Mouse (Mus musculus): ENCODE measurements around the gene Hmg20a. TPM values are rescaled to one million over a fixed set of nuclear protein-coding genes. Genes with fewer than 3 reads are reported as not detected.

The Hmg20a gene
- polyA plus RNA-seq, 1 experiment from 2014 or later = 12.9 TPM

DNA sequence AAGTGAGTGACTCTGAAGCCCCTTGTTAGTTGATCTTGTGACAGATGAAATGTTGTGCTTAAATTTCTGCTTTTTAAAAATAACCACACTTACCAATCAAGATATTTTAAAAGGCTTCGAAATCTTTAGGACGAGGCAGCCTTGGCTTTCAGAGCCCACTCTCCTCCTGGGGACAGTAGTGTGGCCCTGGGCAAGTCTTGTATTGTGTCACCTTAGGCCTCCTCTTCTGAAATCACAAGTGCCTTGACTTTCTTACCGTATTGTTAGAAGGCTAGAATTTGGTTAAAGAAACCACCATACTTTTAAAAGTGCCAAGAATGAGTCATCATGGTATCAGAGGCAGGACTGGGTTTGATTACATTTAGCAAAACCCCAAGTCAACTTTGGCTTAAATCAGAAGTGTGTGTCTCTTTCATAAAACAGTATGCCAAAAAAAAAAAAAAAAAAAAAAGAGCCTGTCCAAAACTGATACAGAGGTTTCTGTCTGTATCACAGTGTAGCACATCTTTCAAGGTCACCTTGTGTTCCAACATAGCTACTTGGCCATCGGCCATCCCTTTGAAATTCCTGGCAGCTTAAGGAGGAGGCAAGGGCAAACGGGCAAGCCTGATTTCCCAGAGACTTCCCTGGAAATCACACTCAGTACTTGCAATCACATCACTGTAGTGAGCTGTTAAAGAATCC lies 78.9 kb downstream of the Hmg20a start:
- H3K27me3 ChIP-seq (replicated peaks; ENCODE audit: control insufficient read depth, insufficient read depth, low read length) = no peaks in the 10 kb centered on the region
- H3K9me3 ChIP-seq (ENCODE audit: control insufficient read depth) = no peaks in the 10 kb centered on the region
- 80% methylated on average over 5 of the region's 5 CpGs for WGBS
- TF ChIP-seq CTCF (IDR thresholded peaks at IDR 0.05; ENCODE audit: low read depth) = no peak
- no peak overlapping the region for H3K4me2 ChIP-seq (replicated peaks; ENCODE audit: low read depth)
- H3K4me3 ChIP-seq (ENCODE audit: low read depth, low read length) = no peak overlapping the region
- no peak overlapping the region for H3K9ac ChIP-seq (ENCODE audit: low read depth, low read length)
- H3K27ac ChIP-seq (ENCODE audit: low read depth, low read length) = no peak overlapping the region
- ATAC-seq = no peak
- H3K4me1 ChIP-seq (replicated peaks; ENCODE audit: control insufficient read depth, insufficient read depth, low read length) = no peaks in the 10 kb centered on the region; the same call in 1 of the 2 replicates
- H3K36me3 ChIP-seq (ENCODE audit: control insufficient read depth, insufficient read depth) = peaks cover 12% of the 10 kb centered on the region; the same call in 1 of the 2 replicates

DNA sequence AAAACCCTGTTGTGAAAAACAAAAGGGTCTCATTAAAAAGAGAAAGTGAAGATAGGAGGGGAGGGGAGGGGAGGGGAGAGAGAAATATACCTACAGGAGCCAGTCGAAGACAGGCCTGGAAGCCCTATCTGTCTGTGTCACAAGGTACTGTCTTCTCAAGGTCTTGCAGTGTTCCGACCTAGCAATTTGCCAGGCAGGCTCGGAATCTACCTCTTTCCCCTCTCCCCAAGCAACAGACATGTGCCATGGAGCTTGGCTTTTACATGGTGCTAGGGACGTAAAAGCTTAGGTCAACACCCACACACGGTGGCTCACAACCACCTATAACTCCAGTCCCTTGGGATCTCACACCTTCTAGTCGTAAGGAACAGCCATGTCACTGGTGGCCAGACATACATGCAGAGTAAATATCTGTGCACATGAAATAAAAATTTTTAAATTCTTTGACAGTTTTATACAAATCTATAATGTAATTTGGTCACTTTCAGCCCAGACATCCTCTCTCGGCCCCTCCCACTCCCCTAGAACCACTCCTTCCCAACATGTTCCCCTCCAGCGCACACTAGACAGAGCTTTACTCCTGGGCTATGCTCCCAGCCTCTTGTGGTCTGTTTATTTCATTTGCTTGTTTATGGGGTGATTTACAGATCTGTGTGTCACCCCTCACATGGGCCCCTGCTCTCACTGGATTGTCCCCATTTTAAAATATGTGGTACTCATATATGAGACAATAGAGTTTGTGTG lies 81.1 kb downstream of the Hmg20a start:
- Histone ChIP-seq H3K9ac (ENCODE audit: low read depth, low read length) (no peak overlapping the region), H3K4me3 (ENCODE audit: low read depth, low read length) (no peak overlapping the region), H3K27me3 (replicated peaks; ENCODE audit: control insufficient read depth, insufficient read depth, low read length) (no peaks in the 10 kb centered on the region), H3K36me3 (ENCODE audit: control insufficient read depth, insufficient read depth) (peaks cover 9% of the 10 kb centered on the region; the same call in 1 of the 2 replicates), H3K4me2 (replicated peaks; ENCODE audit: low read depth) (no peak overlapping the region), H3K4me1 (replicated peaks; ENCODE audit: control insufficient read depth, insufficient read depth, low read length) (no peaks in the 10 kb centered on the region; the same call in 1 of the 2 replicates), H3K9me3 (ENCODE audit: control insufficient read depth) (no peaks in the 10 kb centered on the region), H3K27ac (ENCODE audit: low read depth, low read length) (no peak overlapping the region)
- 81% methylated on average over 8 of the region's 8 CpGs for WGBS
- no peak for TF ChIP-seq CTCF (IDR thresholded peaks at IDR 0.05; ENCODE audit: low read depth)
- no peak for ATAC-seq

DNA sequence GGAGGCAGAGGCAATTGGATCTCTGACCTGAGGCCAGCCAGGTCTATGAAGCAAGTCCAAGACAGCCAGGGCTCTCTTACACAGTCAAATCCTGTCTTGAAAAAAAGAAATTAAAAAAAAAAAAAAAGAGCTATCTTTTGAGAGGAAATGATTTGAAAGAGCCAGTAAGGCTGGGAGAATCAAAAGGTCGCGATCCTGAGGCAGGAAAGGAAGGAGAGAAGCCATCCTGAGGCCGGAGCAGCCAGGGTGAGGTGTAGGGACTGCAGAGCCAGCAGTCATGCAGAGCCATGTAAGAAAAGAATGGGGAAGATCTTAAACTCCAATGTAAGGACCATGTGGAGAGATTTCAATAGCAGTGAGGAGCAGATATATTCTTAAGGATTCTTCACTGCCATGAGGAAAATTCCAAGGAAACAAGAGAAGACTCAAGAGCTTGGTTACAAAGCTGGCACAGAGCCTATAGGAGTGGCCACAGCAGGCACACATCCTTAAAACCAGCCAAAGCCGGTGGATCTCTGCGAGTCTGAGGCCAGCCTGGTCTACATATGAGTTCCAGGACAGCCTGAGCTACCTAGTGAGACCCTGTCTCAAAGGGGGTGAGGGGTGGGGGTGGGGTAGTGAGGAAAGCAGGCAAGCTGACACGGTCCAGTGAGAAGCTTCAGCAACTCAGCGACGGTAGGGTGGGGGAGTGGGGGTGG lies 82.6 kb downstream of the Hmg20a start:
- Histone ChIP-seq H3K36me3 (ENCODE audit: control insufficient read depth, insufficient read depth) (peaks cover 4% of the 10 kb centered on the region; the same call in 1 of the 2 replicates), H3K4me1 (replicated peaks; ENCODE audit: control insufficient read depth, insufficient read depth, low read length) (no peaks in the 10 kb centered on the region; the same call in 1 of the 2 replicates), H3K27me3 (replicated peaks; ENCODE audit: control insufficient read depth, insufficient read depth, low read length) (no peaks in the 10 kb centered on the region), H3K4me3 (ENCODE audit: low read depth, low read length) (no peak overlapping the region), H3K4me2 (replicated peaks; ENCODE audit: low read depth) (no peak overlapping the region), H3K27ac (ENCODE audit: low read depth, low read length) (no peak overlapping the region), H3K9me3 (ENCODE audit: control insufficient read depth) (no peaks in the 10 kb centered on the region), H3K9ac (ENCODE audit: low read depth, low read length) (no peak overlapping the region)
- no peak for TF ChIP-seq CTCF (IDR thresholded peaks at IDR 0.05; ENCODE audit: low read depth)
- WGBS = 68% methylated on average over 8 of the region's 8 CpGs
- no peak for ATAC-seq

DNA sequence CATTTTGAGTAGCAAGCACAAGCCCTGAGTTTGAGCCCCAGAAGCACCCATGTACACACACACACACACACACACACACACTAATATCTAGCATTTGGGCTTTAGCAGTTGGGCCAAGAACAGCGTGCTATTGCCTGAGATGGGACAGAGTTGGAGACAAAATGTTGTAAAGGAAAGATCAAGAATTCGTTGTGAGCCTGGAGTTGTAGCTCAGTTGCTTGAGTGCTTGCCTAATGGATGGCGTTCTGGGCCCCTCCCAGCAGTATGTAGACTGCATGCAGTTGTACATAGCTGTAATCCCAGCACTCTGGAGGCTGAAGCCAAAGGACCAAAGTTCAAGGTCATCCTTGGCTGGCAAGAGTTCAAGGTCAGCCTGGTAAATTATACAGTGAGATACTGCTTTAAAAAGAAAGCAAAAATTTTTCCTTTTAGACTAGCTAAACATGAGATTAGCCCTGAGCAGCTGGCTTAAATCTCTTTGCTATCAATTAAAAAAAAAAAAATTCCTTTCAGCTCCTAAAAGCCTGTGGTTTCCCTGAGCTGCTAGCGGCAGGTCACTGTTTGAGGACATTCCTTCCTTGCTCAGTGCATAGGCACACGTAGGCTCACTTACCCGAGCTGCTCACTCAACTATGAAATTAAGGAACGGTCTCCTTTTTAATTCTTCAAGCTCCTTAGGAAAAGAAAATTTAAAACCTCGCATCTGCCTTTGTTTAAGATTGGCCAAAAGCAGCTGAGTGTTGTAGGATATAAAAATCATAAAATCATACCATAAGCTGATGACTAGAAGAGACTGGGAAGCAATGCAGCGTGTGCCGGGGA lies 83.5 kb downstream of the Hmg20a start:
- Histone ChIP-seq H3K9ac (ENCODE audit: low read depth, low read length) (no peak overlapping the region), H3K36me3 (ENCODE audit: control insufficient read depth, insufficient read depth) (no peaks in the 10 kb centered on the region), H3K9me3 (ENCODE audit: control insufficient read depth) (no peaks in the 10 kb centered on the region), H3K27ac (ENCODE audit: low read depth, low read length) (no peak overlapping the region), H3K27me3 (replicated peaks; ENCODE audit: control insufficient read depth, insufficient read depth, low read length) (no peaks in the 10 kb centered on the region), H3K4me2 (replicated peaks; ENCODE audit: low read depth) (no peak overlapping the region), H3K4me1 (replicated peaks; ENCODE audit: control insufficient read depth, insufficient read depth, low read length) (no peaks in the 10 kb centered on the region; the same call in 1 of the 2 replicates), H3K4me3 (ENCODE audit: low read depth, low read length) (no peak overlapping the region)
- ATAC-seq = no peak
- TF ChIP-seq CTCF (IDR thresholded peaks at IDR 0.05; ENCODE audit: low read depth) = no peak
- 54% methylated on average over 10 of the region's 10 CpGs for WGBS

DNA sequence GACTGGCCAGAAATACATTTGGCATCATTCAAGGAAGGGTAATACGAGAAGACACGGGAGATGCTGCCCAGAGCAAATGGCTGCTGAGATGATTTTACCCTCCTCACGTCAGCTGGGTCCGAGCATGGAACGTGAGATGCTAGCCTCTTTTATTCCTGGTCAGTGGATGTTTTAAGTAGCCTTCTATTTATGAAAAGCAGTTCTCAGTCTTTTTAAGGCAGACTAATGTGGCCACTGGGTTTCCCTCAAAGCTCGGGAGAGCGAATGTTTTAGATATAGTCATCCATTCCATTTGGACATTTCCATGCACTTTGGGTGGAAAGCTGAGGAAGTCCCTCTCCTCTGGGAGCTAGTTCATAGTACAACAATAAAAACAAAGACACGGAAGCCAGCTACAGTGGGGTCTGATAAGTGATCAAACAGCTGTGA lies 84.1 kb downstream of the Hmg20a start:
- H3K4me1 ChIP-seq (replicated peaks; ENCODE audit: control insufficient read depth, insufficient read depth, low read length) = no peaks in the 10 kb centered on the region; the same call in 1 of the 2 replicates
- WGBS = 51% methylated on average over 8 of the region's 8 CpGs
- H3K4me2 ChIP-seq (replicated peaks; ENCODE audit: low read depth) = no peak overlapping the region
- no peak overlapping the region for H3K9ac ChIP-seq (ENCODE audit: low read depth, low read length)
- no peak overlapping the region for H3K4me3 ChIP-seq (ENCODE audit: low read depth, low read length)
- no peak for TF ChIP-seq CTCF (IDR thresholded peaks at IDR 0.05; ENCODE audit: low read depth)
- no peak overlapping the region for H3K27ac ChIP-seq (ENCODE audit: low read depth, low read length)
- H3K36me3 ChIP-seq (ENCODE audit: control insufficient read depth, insufficient read depth) = no peaks in the 10 kb centered on the region
- no peaks in the 10 kb centered on the region for H3K9me3 ChIP-seq (ENCODE audit: control insufficient read depth)
- no peaks in the 10 kb centered on the region for H3K27me3 ChIP-seq (replicated peaks; ENCODE audit: control insufficient read depth, insufficient read depth, low read length)
- ATAC-seq = no peak
